8 mouse cellular contexts compared by ENCODE assay signal in genomic region chr8:84934860-84935259, GRCm38 (mm10). TPM values are rescaled to one million over a fixed set of nuclear protein-coding genes. Genes with fewer than 3 reads are reported as not detected.
DNase-seq lines count a peak whose midpoint lies in the region; ATAC-seq and TF ChIP-seq lines count a peak whose summit lies in the region.

No protein-coding gene starts in this region.

- H3K4me2 ChIP-seq in lung, postnatal 0 days (replicated peaks; ENCODE audit: low read depth, low read length) = no peak overlapping the region

- H3K27me3 ChIP-seq in lung, postnatal 0 days (replicated peaks; ENCODE audit: insufficient read depth, low read length) = peaks cover 36% of the 10 kb centered on the region

- 1% methylated on average over 15 of the region's 15 CpGs for WGBS in lung, postnatal 0 days
- 1% methylated on average over 15 of the region's 15 CpGs for WGBS in lung, adult 2 months

- ATAC-seq in lung, postnatal 0 days = peak; percentile 50
- ATAC-seq in megakaryocyte-erythroid progenitor cell, adult 5-6 weeks (replicated peaks; ENCODE audit: low FRiP score, low TSS enrichment, poor library complexity, severe bottlenecking) = no peak
- ATAC-seq in megakaryocyte progenitor cell, adult 5-6 weeks (replicated peaks; ENCODE audit: poor library complexity) = no peak

- TF ChIP-seq CTCF in lung, postnatal 0 days (IDR thresholded peaks at IDR 0.05) = no peak
- no peak for TF ChIP-seq CTCF in lung, adult 2 months (IDR thresholded peaks at IDR 0.05; ENCODE audit: insufficient read depth, low read length)
- no peak for TF ChIP-seq CTCF in left cerebral cortex, adult 2 months (IDR thresholded peaks at IDR 0.05)

- H3K36me3 ChIP-seq in lung, postnatal 0 days (ENCODE audit: insufficient read depth, low read length) = no peaks in the 10 kb centered on the region

- no peak overlapping the region for H3K27ac ChIP-seq in lung, postnatal 0 days (ENCODE audit: low read length)
- peak overlapping the region; percentile 40; the same call in 1 of the 2 replicates for H3K27ac ChIP-seq in left cerebral cortex, adult 2 months

- intact Hi-C loops in left cerebral cortex, adult 2 months (cut with DNase I) = no loop called here

- H3K4me3 ChIP-seq in lung, postnatal 0 days (ENCODE audit: low read depth, low read length) = no peak overlapping the region
- H3K4me3 ChIP-seq in lung, adult 2 months (replicated peaks; ENCODE audit: extremely low read depth, low read depth, low read length) = no peak overlapping the region
- H3K4me3 ChIP-seq in left cerebral cortex, adult 2 months = peak overlapping the region; percentile 89

- H3K4me1 ChIP-seq in lung, postnatal 0 days (ENCODE audit: insufficient read depth, low read depth, low read length) = no peaks in the 10 kb centered on the region
- H3K4me1 ChIP-seq in lung, adult 2 months (ENCODE audit: control insufficient read depth, insufficient read depth, low read length) = no peaks in the 10 kb centered on the region

- TF ChIP-seq EP300 in lung, postnatal 0 days (IDR thresholded peaks at IDR 0.05) = no peak

- no peak overlapping the region for H3K9ac ChIP-seq in lung, postnatal 0 days (replicated peaks; ENCODE audit: low read depth)

- DNase-seq in lung, postnatal 0 days (ENCODE audit: low spot score) = peak; percentile 29
- DNase-seq in lung, adult 2 months = no peak
- peak; percentile 92 for DNase-seq in embryo, embryonic 11 days
- DNase-seq in left cerebral cortex, adult 2 months (ENCODE audit: extremely low spot score in 1 of 2, low spot score in 2 of 2) = peak; percentile 42 to 46
- peak; percentile 96 for DNase-seq in retina, embryonic 14.5 days (ENCODE audit: low spot score)
- DNase-seq in ovary, postnatal 10 days (ENCODE audit: low spot score) = no peak

- no peak for TF ChIP-seq POLR2A in lung, adult 2 months (IDR thresholded peaks at IDR 0.05; ENCODE audit: borderline replicate concordance, extremely low read depth, low read depth, low read length)

- H3K9me3 ChIP-seq in lung, postnatal 0 days (ENCODE audit: low read length) = no peaks in the 10 kb centered on the region

RNA-seq across cellular contexts. Expression of gene Mast1, which starts 2.3 kb away (rescaled TPM):
- 0.32 and 0.33 TPM in 2 replicates for polyA plus RNA-seq in lung, postnatal 0 days (2015; fragmentation: Nextera tagmentation; extraction: Ambion mirVana)
- 0.34 and 0.41 TPM in 2 replicates for polyA plus RNA-seq in lung, adult 2 months (2012; rRNA removed)
- 10 to 100 TPM; 89.4 to 95.7 TPM for total RNA-seq in left cerebral cortex, adult 2 months (2021)
- total RNA-seq in megakaryocyte-erythroid progenitor cell, adult 5-6 weeks (2014; fragmentation: Nextera tagmentation) = 0.45 TPM in 1 of 2 replicates, not detected in the other
- total RNA-seq in megakaryocyte-erythroid progenitor cell, adult 5-6 weeks (2017) = 0.42 TPM in 1 of 2 replicates, not detected in the other
- not detected in 2 replicates for total RNA-seq in megakaryocyte progenitor cell, adult 5-6 weeks (2015)
- 0.03 TPM in 1 of 2 replicates, not detected in the other for total RNA-seq in megakaryocyte progenitor cell, adult 5-6 weeks (2017)

RNA-seq across cellular contexts. Expression of gene Rtbdn, which starts 11.9 kb away (rescaled TPM):
- not detected in 2 replicates for polyA plus RNA-seq in lung, postnatal 0 days (2015; fragmentation: Nextera tagmentation; extraction: Ambion mirVana)
- polyA plus RNA-seq in lung, adult 2 months (2012; rRNA removed) = not detected in 2 replicates
- total RNA-seq in left cerebral cortex, adult 2 months (2021) = 1 to 10 TPM; 1.1 to 1.2 TPM
- total RNA-seq in megakaryocyte-erythroid progenitor cell, adult 5-6 weeks (2014; fragmentation: Nextera tagmentation) = not detected in 2 replicates
- not detected in 2 replicates for total RNA-seq in megakaryocyte-erythroid progenitor cell, adult 5-6 weeks (2017)
- not detected in 2 replicates for total RNA-seq in megakaryocyte progenitor cell, adult 5-6 weeks (2015)
- not detected in 2 replicates for total RNA-seq in megakaryocyte progenitor cell, adult 5-6 weeks (2017)

RNA-seq across cellular contexts. Expression of gene Dnase2a, which starts 26.5 kb away (rescaled TPM):
- polyA plus RNA-seq in lung, postnatal 0 days (2015; fragmentation: Nextera tagmentation; extraction: Ambion mirVana) = 24.0 and 29.1 TPM in 2 replicates
- polyA plus RNA-seq in lung, adult 2 months (2012; rRNA removed) = 19.6 and 26.7 TPM in 2 replicates
- 1 to 10 TPM; 4.3 to 5.1 TPM for total RNA-seq in left cerebral cortex, adult 2 months (2021)
- 29.1 and 38.8 TPM in 2 replicates for total RNA-seq in megakaryocyte-erythroid progenitor cell, adult 5-6 weeks (2014; fragmentation: Nextera tagmentation)
- total RNA-seq in megakaryocyte-erythroid progenitor cell, adult 5-6 weeks (2017) = 26.7 and 42.2 TPM in 2 replicates
- 16.8 and 23.7 TPM in 2 replicates for total RNA-seq in megakaryocyte progenitor cell, adult 5-6 weeks (2015)
- total RNA-seq in megakaryocyte progenitor cell, adult 5-6 weeks (2017) = 52.7 and 73.5 TPM in 2 replicates

RNA-seq across cellular contexts. Expression of gene Klf1, which starts 33.1 kb away (rescaled TPM):
- 0.69 and 1.1 TPM in 2 replicates for polyA plus RNA-seq in lung, postnatal 0 days (2015; fragmentation: Nextera tagmentation; extraction: Ambion mirVana)
- polyA plus RNA-seq in lung, adult 2 months (2012; rRNA removed) = 0.14 and 0.23 TPM in 2 replicates
- total RNA-seq in left cerebral cortex, adult 2 months (2021) = under 1 TPM in 1 of 2 experiments, not detected in 1; 0.23 TPM
- 193 and 197 TPM in 2 replicates for total RNA-seq in megakaryocyte-erythroid progenitor cell, adult 5-6 weeks (2014; fragmentation: Nextera tagmentation)
- 162 and 228 TPM in 2 replicates for total RNA-seq in megakaryocyte-erythroid progenitor cell, adult 5-6 weeks (2017)
- total RNA-seq in megakaryocyte progenitor cell, adult 5-6 weeks (2015) = 12.3 and 22.4 TPM in 2 replicates
- total RNA-seq in megakaryocyte progenitor cell, adult 5-6 weeks (2017) = 14.0 and 30.8 TPM in 2 replicates

RNA-seq across cellular contexts. Expression of gene Gm49661, which starts 34.4 kb away (rescaled TPM):
- polyA plus RNA-seq in lung, postnatal 0 days (2015; fragmentation: Nextera tagmentation; extraction: Ambion mirVana) = 1.1 TPM in 1 of 2 replicates, not detected in the other
- polyA plus RNA-seq in lung, adult 2 months (2012; rRNA removed) = not detected in 2 replicates
- total RNA-seq in left cerebral cortex, adult 2 months (2021) = not detected
- total RNA-seq in megakaryocyte-erythroid progenitor cell, adult 5-6 weeks (2014; fragmentation: Nextera tagmentation) = not detected in 2 replicates
- not detected in 2 replicates for total RNA-seq in megakaryocyte-erythroid progenitor cell, adult 5-6 weeks (2017)
- total RNA-seq in megakaryocyte progenitor cell, adult 5-6 weeks (2015) = not detected in 2 replicates
- not detected in 2 replicates for total RNA-seq in megakaryocyte progenitor cell, adult 5-6 weeks (2017)

Comparison
In these comparisons a context has a peak if more than half of its experiments do, and no peak if none do; other contexts are left out.
1. DNase-seq: peak in lung, postnatal 0 days (single experiment), embryo, embryonic 11 days (single experiment), left cerebral cortex, adult 2 months (2 of 2) and retina, embryonic 14.5 days (single experiment); none in lung, adult 2 months (single experiment) and ovary, postnatal 10 days (single experiment).
2. RNA of gene Mast1, which starts 2.3 kb away (total RNA-seq): 89.4 to 95.7 TPM in left cerebral cortex, adult 2 months; 0.42 to 0.45 TPM in megakaryocyte-erythroid progenitor cell, adult 5-6 weeks and 0.03 TPM in megakaryocyte progenitor cell, adult 5-6 weeks; every median in the first group is over 10 times any median in the second.